Mouse (Mus musculus) olfactory bulb, adult 2 months (tissue): ENCODE results near the gene Olfr49. TPM values are rescaled to one million over a fixed set of nuclear protein-coding genes. Genes with fewer than 3 reads are reported as not detected.
A peak's percentile ranks its signal among the peaks of the same experiment; 100 is the strongest.
"Not testable (repeated sequence)": the region's sequence is repeated elsewhere in the genome, so short reads cannot be mapped to it uniquely, and the experiment has no call there.

Source experiments
- H3K27ac ChIP-seq: fragments of 200-500 bp; 2 replicates; pipeline ENCODE4 v1.5.1; 2012; ENCODE audit warnings: low read depth, low read length; ENCODE audit not compliant: insufficient read depth
- H3K4me1 ChIP-seq: fragments of 200-500 bp; 2 replicates; pipeline ENCODE4 v1.6.1; 2012; ENCODE audit warnings: low read length; ENCODE audit not compliant: control insufficient read depth, insufficient read depth
- H3K4me3 ChIP-seq: fragments of 200-500 bp; 2 replicates; pipeline ENCODE4 v1.5.1; 2012; ENCODE audit warnings: mild to moderate bottlenecking, low read depth, low read length, moderate library complexity; ENCODE audit not compliant: insufficient read depth
- CTCF ChIP-seq: fragments of 200-500 bp; IDR thresholded peaks from 2 replicates; pipeline ENCODE4 v1.5.1; 2012; ENCODE audit warnings: low read depth, mild to moderate bottlenecking, low read length, moderate library complexity; ENCODE audit not compliant: insufficient read depth
- POLR2A ChIP-seq: fragments of 200-500 bp; IDR thresholded peaks from 2 replicates; pipeline ENCODE4 v1.6.1; 2012; ENCODE audit warnings: mild to moderate bottlenecking, low read depth, low read length, moderate library complexity; ENCODE audit not compliant: insufficient read depth
- WGBS: fragments of 180-500 bp; shearing (Covaris S2); methylation state at CpG from one replicate; pipeline ENCODE4 v1.1.7; 2018; 5-methylcytosine and 5-hydroxymethylcytosine counted together
- polyA plus RNA-seq: library from polyadenylated mRNA; stranded (reverse); fragments of >200 nt; gene quantifications from 2 replicates; pipeline ENCODE4 v1.2.4, GENCODE M21; 2012; ENCODE audit warnings: low replicate concordance; ENCODE audit not compliant: missing spikeins, insufficient read depth, insufficient read length

The Olfr49 gene
- polyA plus RNA-seq, 1 experiment = not detected

- H3K4me1 ChIP-seq = peaks cover 12% of the 10 kb centered on the region; the same call in 1 of the 2 replicates
- no peak overlapping the region for H3K4me3 ChIP-seq
- no peak overlapping the region for H3K27ac ChIP-seq
- 59% methylated on average over 5 of the region's 5 CpGs for WGBS
- TF ChIP-seq CTCF (no peak), POLR2A (no peak)
These were observed 48.8 kb downstream of the Olfr49 start for GRCm38 (mm10) chr14:54235825-54236540.

- Histone ChIP-seq H3K4me3 (no peak overlapping the region), H3K27ac (no peak overlapping the region), H3K4me1 (peaks cover 13% of the 10 kb centered on the region)
- WGBS = 83% methylated on average over 20 of the region's 20 CpGs
- TF ChIP-seq CTCF (no peak), POLR2A (no peak)
These were observed 50.3 kb downstream of the Olfr49 start for GRCm38 (mm10) chr14:54234231-54235040.

- Histone ChIP-seq H3K4me3 (no peak overlapping the region), H3K4me1 (peaks cover 20% of the 10 kb centered on the region), H3K27ac (peak overlapping the region; percentile 24)
- 77% methylated on average over 16 of the region's 16 CpGs for WGBS
- TF ChIP-seq POLR2A = no peak
- TF ChIP-seq CTCF = no peak
These were observed 51.1 kb downstream of the Olfr49 start for GRCm38 (mm10) chr14:54233559-54234143.

GRCm38 (mm10) chr14:54232811-54233558 is 51.8 kb downstream of the Olfr49 start:
- Histone ChIP-seq H3K4me3 (no peak overlapping the region), H3K4me1 (peaks cover 23% of the 10 kb centered on the region), H3K27ac (peak overlapping the region; percentile 24)
- 43% methylated on average over 9 of the region's 9 CpGs for WGBS
- TF ChIP-seq CTCF (no peak), POLR2A (no peak)

GRCm38 (mm10) chr14:54232143-54232542 is 52.6 kb downstream of the Olfr49 start:
- Histone ChIP-seq H3K4me3 (no peak overlapping the region), H3K27ac (no peak overlapping the region), H3K4me1 (peaks cover 23% of the 10 kb centered on the region)
- WGBS = 53% methylated on average over 9 of the region's 9 CpGs
- no peak for TF ChIP-seq POLR2A

GRCm38 (mm10) chr14:54231176-54231956 is 53.4 kb downstream of the Olfr49 start:
- no peak overlapping the region for H3K4me3 ChIP-seq
- H3K27ac ChIP-seq = no peak overlapping the region

GRCm38 (mm10) chr14:54230638-54231150 is 54.0 kb downstream of the Olfr49 start:
- TF ChIP-seq CTCF (no peak), POLR2A (no peak)
- Histone ChIP-seq H3K4me1 (peaks cover 26% of the 10 kb centered on the region), H3K27ac (no peak overlapping the region), H3K4me3 (no peak overlapping the region)
- WGBS = 86% methylated on average over 14 of the region's 14 CpGs

More at GRCm38 (mm10) chr14:54231176-54231956, 53.4 kb downstream of the Olfr49 start:
- TF ChIP-seq POLR2A (no peak), CTCF (no peak)
- H3K4me1 ChIP-seq = peaks cover 23% of the 10 kb centered on the region
- 88% methylated on average over 21 of the region's 21 CpGs for WGBS

GRCm38 (mm10) chr14:54229849-54230248 is 54.9 kb downstream of the Olfr49 start:
- 88% methylated on average over 3 of the region's 4 CpGs for WGBS
- H3K4me3 ChIP-seq, H3K27ac ChIP-seq: not testable (repeated sequence)
- H3K4me1 ChIP-seq = peaks cover 33% of the 10 kb centered on the region
